Mouse (Mus musculus): ENCODE measurements around the gene Hoxb2. TPM values are rescaled to one million over a fixed set of nuclear protein-coding genes. Genes with fewer than 3 reads are reported as not detected.
A peak's percentile ranks its signal among the peaks of the same experiment; 100 is the strongest.

Hoxb2 gene
- total and polyA plus RNA-seq, 3 experiments = 18.7 to 69.6 (median 22.6) TPM

- DNase-seq = no peak
These were observed 33.4 kb upstream of the Hoxb2 start for GRCm38 (mm10) chr11:96316696-96317607.

- DNase-seq = peak; percentile 73
These were observed 32.5 kb upstream of the Hoxb2 start, which contains the start of gene Hoxb4 for GRCm38 (mm10) chr11:96317608-96318367. Gene Hoxb4, plus strand, starts transcription at chr11:96318267.

GRCm38 (mm10) chr11:96318368-96319070 lies 31.8 kb upstream of the Hoxb2 start:
- peak; percentile 91 for DNase-seq

- DNase-seq = peak; percentile 77
These were observed 31.0 kb upstream of the Hoxb2 start for GRCm38 (mm10) chr11:96319071-96319902.

- DNase-seq = peak; percentile 80
These were observed 30.4 kb upstream of the Hoxb2 start for GRCm38 (mm10) chr11:96319910-96320309.

- DNase-seq = peak; percentile 62
These were observed 29.6 kb upstream of the Hoxb2 start for GRCm38 (mm10) chr11:96320688-96321087.

GRCm38 (mm10) chr11:96321846-96322245 lies 28.5 kb upstream of the Hoxb2 start:
- DNase-seq = peak; percentile 61

GRCm38 (mm10) chr11:96322738-96323137 lies 27.6 kb upstream of the Hoxb2 start:
- DNase-seq = no peak

- DNase-seq = no peak
These were observed 27.2 kb upstream of the Hoxb2 start, which contains the start of gene Hoxb3 for GRCm38 (mm10) chr11:96323154-96323553. Gene Hoxb3, plus strand, starts transcription at chr11:96323326.

- peak; percentile 63 for DNase-seq
These were observed 26.2 kb upstream of the Hoxb2 start for GRCm38 (mm10) chr11:96324125-96324524.

- no peak for DNase-seq
These were observed 25.4 kb upstream of the Hoxb2 start for GRCm38 (mm10) chr11:96324965-96325364.

- peak; percentile 69 for DNase-seq
These were observed 24.5 kb upstream of the Hoxb2 start for GRCm38 (mm10) chr11:96325747-96326212.

GRCm38 (mm10) chr11:96326705-96327104 lies 23.6 kb upstream of the Hoxb2 start:
- DNase-seq = no peak

GRCm38 (mm10) chr11:96327122-96327521 lies 23.2 kb upstream of the Hoxb2 start:
- no peak for DNase-seq

- DNase-seq = no peak
These were observed 22.6 kb upstream of the Hoxb2 start for GRCm38 (mm10) chr11:96327750-96328149.

- no peak for DNase-seq
These were observed 21.7 kb upstream of the Hoxb2 start for GRCm38 (mm10) chr11:96328605-96329004.

GRCm38 (mm10) chr11:96332105-96332504 lies 18.2 kb upstream of the Hoxb2 start:
- no peak for DNase-seq

- DNase-seq = no peak
These were observed 17.7 kb upstream of the Hoxb2 start for GRCm38 (mm10) chr11:96332618-96333032.

- peak; percentile 36 for DNase-seq
These were observed 16.9 kb upstream of the Hoxb2 start for GRCm38 (mm10) chr11:96333241-96334001.

GRCm38 (mm10) chr11:96334002-96334364 lies 16.3 kb upstream of the Hoxb2 start:
- DNase-seq = peak; percentile 15
